Mouse (Mus musculus) stomach, postnatal 0 days (tissue): ENCODE results near the gene Ccl7.

Experiments
- CTCF ChIP-seq: IDR thresholded peaks from 2 replicates; pipeline ENCODE4 v1.5.1; 2016; ENCODE audit warnings: antibody characterized with exemption, low read depth, mild to moderate bottlenecking, moderate library complexity
- EP300 ChIP-seq: optimal IDR thresholded peaks from 2 replicates; pipeline ENCODE3; 2016; ENCODE audit warnings: antibody characterized with exemption

DNA sequence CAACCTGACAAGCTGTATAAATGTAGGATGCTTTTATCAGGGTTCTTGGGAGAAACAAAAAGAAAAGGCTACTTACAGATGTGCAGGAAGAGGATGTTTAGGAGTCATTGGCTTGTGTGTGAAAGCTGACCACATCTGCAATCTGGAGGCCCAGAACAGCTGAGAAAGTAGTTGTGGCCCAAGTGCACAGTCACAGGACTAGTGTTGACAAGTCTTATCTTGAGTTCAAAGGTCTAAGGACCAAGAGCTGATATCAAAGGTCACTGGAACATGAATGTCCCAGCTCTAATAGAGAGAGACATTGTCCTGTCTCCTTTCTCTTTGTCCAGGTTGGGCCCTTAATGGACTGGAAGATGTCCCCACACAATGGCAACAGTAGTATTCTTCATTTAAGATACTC is 25.7 kb upstream of the Ccl7 start:
- no peak for TF ChIP-seq CTCF
- TF ChIP-seq EP300 = no peak
